Mouse (Mus musculus): Measurements from ENCODE around the gene Mfap1b. TPM values are rescaled to one million over a fixed set of nuclear protein-coding genes. Genes with fewer than 3 reads are reported as not detected.

The Mfap1b gene
- 26.0 and 30.9 TPM in 2 replicates for polyA plus RNA-seq (2015; fragmentation: Nextera tagmentation; extraction: Ambion mirVana)

GRCm38 (mm10) chr2:121473301-121474179 is at the start of gene Mfap1b:
TSS of gene Mfap1b (minus strand) at chr2:121474067.

GRCm38 (mm10) chr2:121505942-121506882 is 32.3 kb upstream of the Mfap1b start, which contains the start of the genes Mfap1a and Wdr76:
TSS of gene Mfap1a (minus strand) at chr2:121506665.
TSS of gene Wdr76 (plus strand) at chr2:121506723.

GRCm38 (mm10) chr2:121456692-121457642 is 16.9 kb downstream of the Mfap1b start, which contains the start of gene Serinc4:
TSS of gene Serinc4 (minus strand) at chr2:121456781.

DNA sequence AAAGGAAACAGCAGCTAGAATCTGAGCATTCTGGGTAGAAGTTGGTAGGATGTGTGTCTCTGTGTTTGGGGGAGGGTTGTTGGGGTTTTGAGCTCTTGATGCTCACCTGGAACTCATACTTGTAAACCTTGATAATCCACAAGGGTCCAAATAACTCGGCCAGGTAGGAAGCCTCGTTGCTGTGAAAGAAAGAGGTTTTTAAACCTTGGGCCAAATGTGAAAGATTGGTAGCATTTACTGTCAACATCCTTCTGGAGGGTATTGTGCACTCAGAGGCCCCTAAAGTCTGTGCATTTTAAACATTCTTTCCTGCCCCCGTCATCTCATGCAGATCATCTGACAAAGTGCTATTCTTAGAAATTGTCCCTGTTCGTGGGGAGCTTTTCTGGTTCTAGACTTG is 20.9 kb downstream of the Mfap1b start, which contains the start of gene Hypk:
Hypk (plus strand) TSS at position 301 of the 400 bp plus-strand sequence.

DNA sequence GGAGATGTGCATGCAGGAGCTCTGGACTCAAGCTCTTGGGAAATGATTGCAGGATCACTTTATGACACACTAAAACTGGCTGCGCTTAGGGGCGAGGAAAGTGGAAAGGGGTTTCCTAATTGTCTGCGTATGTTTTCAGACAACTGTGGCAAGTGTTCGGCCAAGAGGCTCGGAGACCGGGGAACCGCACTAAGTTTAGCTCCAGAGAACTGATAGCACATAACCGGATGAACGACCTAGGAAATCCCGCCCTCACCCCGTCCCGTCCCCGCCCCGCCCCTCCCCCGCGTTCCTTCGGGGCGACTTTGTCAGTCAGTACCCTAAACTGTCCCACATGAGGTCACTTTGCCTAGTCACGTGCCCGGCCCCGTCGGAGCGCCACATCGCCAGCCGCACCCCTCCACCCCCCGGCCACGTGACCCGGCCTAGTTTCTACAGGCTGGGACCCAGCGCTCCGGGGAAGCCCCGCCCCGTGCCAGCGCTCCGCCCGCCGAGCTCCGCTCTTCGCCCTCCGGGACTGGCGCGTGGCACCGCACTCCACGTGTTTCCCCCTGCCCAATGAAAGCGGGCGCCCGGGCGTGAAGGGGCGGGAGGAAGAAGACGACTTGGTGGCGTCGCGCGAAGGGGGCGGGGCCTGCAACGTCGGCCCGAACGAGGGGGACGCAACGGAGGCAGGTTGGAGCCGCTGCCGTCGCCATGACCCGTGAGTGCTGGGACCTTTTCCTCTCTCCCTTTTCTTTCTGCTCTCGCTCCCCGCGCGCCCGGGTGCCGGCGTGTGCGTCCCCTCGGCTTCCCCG is 24.9 kb downstream of the Mfap1b start, which contains the start of gene Serf2:
Serf2 (plus strand) TSS at position 457 of the 797 bp plus-strand sequence.

GRCm38 (mm10) chr2:121444178-121444577 is 29.7 kb downstream of the Mfap1b start, which contains the start of gene Ell3:
TSS of gene Ell3 (minus strand) at chr2:121444278.

DNA sequence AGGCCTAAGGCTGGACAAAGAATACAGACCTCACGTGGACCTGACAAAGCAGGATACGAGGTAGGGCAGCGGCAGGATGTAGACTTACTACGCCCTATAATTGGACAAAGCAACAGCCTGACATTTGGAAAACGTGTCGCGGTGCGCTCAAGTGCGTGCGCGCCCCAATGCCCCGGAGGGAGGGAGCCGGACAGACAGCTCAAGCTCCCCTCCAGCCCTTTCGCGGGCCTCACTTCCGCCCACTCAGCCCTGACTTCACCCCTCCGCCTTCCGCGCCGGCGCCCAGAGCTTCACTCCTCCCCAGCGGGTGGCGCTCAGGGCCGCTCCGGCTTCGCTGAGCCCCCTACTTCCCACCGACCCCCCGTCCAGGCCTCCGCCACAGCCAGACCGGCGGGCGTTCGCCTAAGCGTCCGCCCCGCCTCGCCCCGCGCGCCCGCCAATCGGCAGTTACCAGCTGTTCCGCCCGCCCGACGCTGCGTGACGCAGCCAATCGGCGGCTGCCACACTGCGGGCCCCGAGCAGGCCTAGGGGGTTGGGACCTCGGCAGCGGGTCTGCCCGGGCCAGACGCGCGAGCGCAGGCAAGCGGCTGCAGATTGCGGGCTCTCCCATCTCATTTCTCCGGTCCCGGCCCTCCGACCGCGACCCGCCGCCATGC is 60.4 kb downstream of the Mfap1b start, which contains the start of the genes Pdia3 and Catsper2:
Pdia3 (plus strand) TSS at position 389 of the 656 bp plus-strand sequence.
Catsper2 (minus strand) TSS at position 406 of the 656 bp plus-strand sequence.

Small RNA genes within 50 kb of the gene (microRNA-seq; reads per million reads assigned to microRNA genes)
- gene Gm22953, result not detected

Other genes with a start within 250 kb of the Mfap1b start
- 15.2 and 16.1 TPM in 2 replicates for gene Trp53bp1, start 202.7 kb downstream of the Mfap1b start, polyA plus RNA-seq (2015; fragmentation: Nextera tagmentation; extraction: Ambion mirVana)
- gene Map1a, start 184.5 kb downstream of the Mfap1b start, polyA plus RNA-seq (2015; fragmentation: Nextera tagmentation; extraction: Ambion mirVana), result 5.1 and 7.2 TPM in 2 replicates
- gene Ppip5k1, start 118.7 kb downstream of the Mfap1b start, polyA plus RNA-seq (2015; fragmentation: Nextera tagmentation; extraction: Ambion mirVana), result 8.2 and 8.4 TPM in 2 replicates
- gene Ckmt1, start 116.4 kb downstream of the Mfap1b start, polyA plus RNA-seq (2015; fragmentation: Nextera tagmentation; extraction: Ambion mirVana), result 25.7 and 29.6 TPM in 2 replicates
- not detected in 2 replicates for gene Strc, start 86.9 kb downstream of the Mfap1b start, polyA plus RNA-seq (2015; fragmentation: Nextera tagmentation; extraction: Ambion mirVana)
- 344 and 398 TPM in 2 replicates for gene Pdia3, start 60.3 kb downstream of the Mfap1b start, polyA plus RNA-seq (2015; fragmentation: Nextera tagmentation; extraction: Ambion mirVana)
- gene Catsper2, start 60.3 kb downstream of the Mfap1b start, polyA plus RNA-seq (2015; fragmentation: Nextera tagmentation; extraction: Ambion mirVana), result 1.2 and 2.3 TPM in 2 replicates
- gene Ell3, start 29.8 kb downstream of the Mfap1b start, polyA plus RNA-seq (2015; fragmentation: Nextera tagmentation; extraction: Ambion mirVana), result 1.7 and 2.0 TPM in 2 replicates
- 369 and 420 TPM in 2 replicates for gene Serf2, start 24.9 kb downstream of the Mfap1b start, polyA plus RNA-seq (2015; fragmentation: Nextera tagmentation; extraction: Ambion mirVana)
- gene Hypk, start 20.8 kb downstream of the Mfap1b start, polyA plus RNA-seq (2015; fragmentation: Nextera tagmentation; extraction: Ambion mirVana), result 64.0 and 65.0 TPM in 2 replicates
- 0.06 and 0.17 TPM in 2 replicates for gene Serinc4, start 17.3 kb downstream of the Mfap1b start, polyA plus RNA-seq (2015; fragmentation: Nextera tagmentation; extraction: Ambion mirVana)
- 12.4 and 13.6 TPM in 2 replicates for gene Mfap1a, start 32.6 kb upstream of the Mfap1b start, polyA plus RNA-seq (2015; fragmentation: Nextera tagmentation; extraction: Ambion mirVana)
- gene Wdr76, start 32.7 kb upstream of the Mfap1b start, polyA plus RNA-seq (2015; fragmentation: Nextera tagmentation; extraction: Ambion mirVana), result 2.6 and 2.7 TPM in 2 replicates